Mouse (Mus musculus) urinary bladder, postnatal 25 days (tissue): ENCODE data around the gene Dmrtc1b.
"Not testable (repeated sequence)": the region's sequence is repeated elsewhere in the genome, so short reads cannot be mapped to it uniquely, and the experiment has no call there.

Experiments used
- DNase-seq: peaks from one replicate; pipeline ENCODE4 v3.0.0; 2022; ENCODE audit warnings: low spot score

Gene Dmrtc1b

GRCm38 (mm10) chrX:102707535-102707934, at the start of gene Dmrtc1b, which contains the start of gene Gm9112:
Gene Dmrtc1b, plus strand, starts transcription at chrX:102707865.
Gene Gm9112, minus strand, starts transcription at chrX:102707635.
- not testable (repeated sequence) for DNase-seq

DNA sequence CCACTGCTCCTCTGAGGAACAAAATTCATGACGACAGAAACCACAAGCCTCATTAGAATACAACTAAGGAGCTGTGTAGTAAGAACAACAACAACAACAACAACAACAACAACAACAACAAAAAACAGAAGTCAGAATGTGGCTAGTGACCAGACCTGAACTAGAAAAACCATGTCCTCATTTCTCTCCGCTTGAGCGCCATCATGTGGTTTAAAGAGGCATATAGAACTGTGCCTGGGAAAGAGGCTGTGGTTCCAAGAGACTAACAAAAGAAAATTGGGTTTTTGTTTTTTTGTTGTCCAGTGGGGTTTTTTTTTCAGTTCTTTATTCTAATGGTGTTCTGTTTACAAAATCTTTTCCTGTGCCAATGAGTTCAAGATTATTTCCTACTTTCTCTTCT, 47.0 kb upstream of the Dmrtc1b start:
- no peak for DNase-seq

DNA sequence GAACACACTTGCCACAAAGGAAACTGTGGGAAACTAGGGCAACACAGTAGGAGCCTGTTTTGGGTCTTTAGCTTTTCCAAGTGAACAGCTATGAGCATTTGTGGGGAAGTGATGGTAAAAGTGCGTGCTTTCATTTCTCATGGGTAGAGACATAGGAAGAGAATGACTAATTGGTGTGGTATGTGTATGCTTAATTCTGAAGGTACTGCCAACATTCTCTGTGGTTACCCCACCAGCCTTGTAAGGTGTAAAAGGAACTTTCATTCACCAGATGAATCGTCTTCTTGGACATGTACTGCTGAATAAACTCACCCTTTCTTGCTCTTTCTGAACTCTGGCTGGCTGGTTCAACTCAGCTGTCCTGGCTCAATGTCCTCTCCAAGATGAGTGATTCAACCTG, 41.0 kb upstream of the Dmrtc1b start:
- no peak for DNase-seq

DNA sequence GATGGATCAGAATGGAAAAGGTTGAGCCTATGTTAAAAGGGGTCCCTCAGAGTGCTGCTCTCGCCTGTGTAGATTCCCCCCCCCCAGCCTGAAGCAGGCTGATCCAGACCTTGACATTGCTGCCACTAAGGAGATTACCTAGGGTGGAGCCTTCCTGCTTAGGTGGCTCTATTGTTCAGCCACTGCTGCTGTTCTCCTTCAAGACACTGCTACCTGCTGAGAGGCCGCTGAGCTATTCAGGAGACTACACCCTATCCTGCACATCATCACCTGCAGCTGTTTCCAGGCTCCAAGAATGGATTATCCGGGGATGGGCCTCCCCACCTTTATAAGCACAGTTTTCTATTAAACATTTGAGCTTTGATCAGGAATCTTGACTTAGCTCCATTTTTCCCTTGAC, 23.0 kb upstream of the Dmrtc1b start:
- not testable (repeated sequence) for DNase-seq

GRCm38 (mm10) chrX:102686872-102687271, 20.8 kb upstream of the Dmrtc1b start, which contains the start of gene Gm3880:
Gene Gm3880, minus strand, starts transcription at chrX:102686972.
- DNase-seq: not testable (repeated sequence)

DNA sequence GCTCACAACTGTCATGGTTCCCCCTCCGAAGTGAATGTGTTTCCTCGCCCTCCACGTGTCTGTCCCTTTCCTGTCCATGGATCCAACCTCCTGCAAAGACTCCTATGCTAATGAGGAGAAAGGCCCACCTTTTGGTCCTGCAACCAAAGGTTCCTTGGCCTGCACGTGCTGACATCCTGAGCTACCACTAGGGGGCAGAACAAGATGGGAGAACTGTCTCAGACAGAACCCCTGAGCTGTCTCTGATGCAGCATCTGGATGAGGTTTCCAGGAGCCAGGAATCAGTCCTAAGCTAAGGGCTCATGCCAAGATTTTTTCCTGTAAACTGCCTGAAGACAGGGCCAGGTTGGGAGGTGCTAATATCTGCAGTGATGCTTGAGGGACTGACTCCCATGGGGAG, 18.4 kb upstream of the Dmrtc1b start:
- DNase-seq: peak; percentile 14

DNA sequence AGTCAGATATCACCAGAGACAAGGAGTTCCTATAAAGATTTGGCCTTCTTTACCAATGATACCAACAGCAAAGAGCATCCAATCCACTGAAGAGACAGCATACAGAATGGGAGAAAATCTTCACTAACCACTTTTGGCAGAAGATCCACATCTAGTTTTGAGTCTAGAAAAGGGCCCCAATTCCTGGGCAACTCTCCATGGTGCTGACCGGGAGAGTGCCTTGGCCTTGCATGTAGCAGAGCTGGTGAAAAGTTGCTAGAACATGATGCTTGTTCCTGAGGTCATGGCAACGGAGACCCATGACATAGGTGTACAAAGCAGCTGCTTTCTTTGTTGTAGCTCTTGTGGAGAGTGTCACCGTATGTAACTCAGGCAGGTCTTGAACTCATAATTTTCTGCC, 7.0 kb upstream of the Dmrtc1b start:
- DNase-seq: not testable (repeated sequence)

DNA sequence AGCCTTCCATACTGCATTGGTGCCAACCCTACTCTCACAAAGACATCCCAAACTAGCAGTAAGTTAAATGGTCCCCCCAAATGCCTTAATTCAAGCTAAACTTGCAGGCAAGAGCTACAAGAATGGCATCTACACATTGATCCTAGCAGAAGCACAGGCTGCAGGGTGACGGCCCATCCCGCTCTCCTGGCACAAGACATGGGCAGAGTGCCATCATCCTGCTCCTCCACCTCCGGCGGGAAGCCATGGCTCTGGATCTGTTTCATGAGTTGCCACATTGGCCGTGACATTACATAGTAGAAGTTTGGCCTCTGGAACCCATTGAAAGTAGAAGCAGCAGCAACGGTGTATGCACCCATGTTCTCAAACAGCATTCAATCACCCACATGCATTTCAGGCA, 16.6 kb downstream of the Dmrtc1b start:
- not testable (repeated sequence) for DNase-seq
